Mouse (Mus musculus): ENCODE results near the gene Krt76. TPM values are rescaled to one million over a fixed set of nuclear protein-coding genes. Genes with fewer than 3 reads are reported as not detected.
A peak's percentile ranks its signal among the peaks of the same experiment; 100 is the strongest.

Krt76 gene
- total RNA-seq, 2 experiments from 2014 or later: not detected

DNA sequence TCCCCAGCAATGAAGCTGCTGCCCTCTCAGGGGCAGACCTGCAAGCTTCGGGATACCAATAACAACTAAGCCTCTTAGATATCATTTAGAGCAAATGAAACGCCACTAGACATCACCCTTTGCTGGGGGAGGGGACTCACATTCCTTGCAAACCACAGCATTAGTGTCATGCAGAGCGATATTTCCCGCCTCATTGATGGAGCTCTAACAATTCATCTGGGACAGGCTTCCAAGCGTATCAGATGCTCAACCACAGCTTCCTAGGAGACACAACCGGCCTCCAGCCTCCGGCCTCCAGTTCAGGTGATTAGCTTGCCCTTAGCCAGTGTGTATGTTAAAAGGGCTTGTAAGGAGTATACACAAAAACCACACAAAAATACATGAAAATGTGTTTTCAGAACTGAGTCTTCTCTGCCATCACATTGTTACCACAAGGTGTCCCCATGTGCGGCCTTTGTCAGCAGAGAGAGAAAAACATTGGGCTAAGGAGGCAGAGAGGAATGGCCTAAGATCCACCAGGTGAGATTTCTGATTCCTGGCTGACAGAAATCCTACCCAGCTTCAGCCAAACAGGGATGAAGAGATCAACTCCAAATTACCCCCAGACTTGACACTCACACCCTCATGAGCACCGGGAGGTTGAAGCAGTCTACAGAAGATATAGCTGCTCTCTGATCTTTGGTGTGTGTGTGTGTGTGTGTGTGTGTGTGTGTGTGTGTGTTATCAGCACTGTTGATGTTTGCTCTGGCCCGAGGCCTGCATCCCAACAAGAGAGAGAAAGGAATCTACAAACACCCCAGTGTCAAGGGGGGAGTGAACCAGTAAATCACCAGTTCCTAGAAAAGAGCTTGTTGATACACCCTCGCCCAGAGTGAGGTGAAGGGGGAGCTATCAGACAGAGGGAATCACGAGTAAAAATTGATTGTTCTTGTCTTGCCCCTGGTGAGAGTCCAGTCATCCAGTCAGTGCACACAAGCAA is 9.7 kb upstream of the Krt76 start:
- peak; percentile 49 for TF ChIP-seq CTCF (conservative IDR thresholded peaks at IDR 0.05)
- no peak overlapping the region for H3K4me3 ChIP-seq
- no peak overlapping the region for H3K27ac ChIP-seq
- no peak for DNase-seq (ENCODE audit: low spot score in 2 of 2)

DNA sequence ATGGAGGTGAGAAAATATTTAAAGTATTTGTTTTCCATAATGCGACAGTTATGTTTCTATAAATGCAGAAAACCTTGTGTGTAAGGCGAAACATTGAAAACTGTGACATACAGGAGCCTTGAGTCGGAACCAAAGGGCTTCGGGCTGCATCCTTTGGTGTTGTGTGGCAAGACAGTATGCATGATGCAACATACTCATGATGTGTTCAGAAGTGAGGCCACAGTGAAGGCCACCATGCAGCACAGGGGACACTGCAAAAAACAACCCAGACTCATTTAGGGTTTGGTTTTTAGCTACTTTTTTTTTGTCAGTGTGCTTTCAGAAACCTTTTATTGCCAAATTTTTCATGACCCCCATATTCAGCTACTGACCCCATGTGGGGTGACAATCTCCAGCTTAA is 2.5 kb upstream of the Krt76 start:
- DNase-seq (ENCODE audit: low spot score in 2 of 2): no peak
- Histone ChIP-seq H3K27ac (no peak overlapping the region), H3K4me3 (no peak overlapping the region)
- no peak for TF ChIP-seq CTCF (conservative IDR thresholded peaks at IDR 0.05)

DNA sequence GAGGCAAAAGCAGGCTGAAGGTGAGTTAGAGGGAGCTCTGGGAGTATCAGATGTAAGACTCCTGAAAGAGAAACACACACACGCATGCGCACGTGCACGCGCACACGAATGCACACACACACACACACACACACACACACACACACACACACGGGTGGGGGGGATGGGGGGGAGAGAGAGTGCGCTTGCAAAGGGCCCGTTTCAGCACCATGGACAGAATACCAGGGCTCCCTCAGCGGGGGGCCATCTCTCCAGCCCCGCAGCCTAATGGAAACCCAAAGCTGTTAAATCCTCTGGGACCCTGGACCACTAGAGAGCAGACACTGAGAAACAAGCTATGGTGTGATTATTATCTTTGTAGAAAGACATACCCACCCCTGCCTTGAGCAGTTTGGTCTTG is 12.9 kb downstream of the Krt76 start:
- no peak for DNase-seq (ENCODE audit: low spot score in 2 of 2)
- H3K4me3 ChIP-seq: no peak overlapping the region

DNA sequence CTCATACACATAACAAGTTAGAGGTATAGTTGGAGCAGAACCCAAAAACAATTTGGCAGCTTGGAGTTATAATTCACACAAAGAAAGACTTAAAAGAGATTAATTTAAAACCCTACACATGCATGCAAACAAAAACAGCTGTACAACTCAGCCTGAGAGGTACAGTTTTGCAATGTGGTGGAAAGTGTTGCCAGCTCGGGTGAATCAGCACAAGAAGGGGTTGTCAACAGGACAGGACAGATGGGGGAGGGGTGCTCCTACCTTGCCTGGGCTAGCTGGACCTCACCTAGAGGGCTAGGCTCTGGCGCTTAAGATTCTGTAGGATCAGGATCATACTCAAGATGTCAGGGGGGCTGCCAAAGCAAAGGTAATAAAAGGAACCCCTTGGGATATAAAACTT is 14.7 kb downstream of the Krt76 start:
- no peak overlapping the region for H3K27ac ChIP-seq
- DNase-seq (ENCODE audit: low spot score in 2 of 2): no peak
- no peak for TF ChIP-seq CTCF (conservative IDR thresholded peaks at IDR 0.05)
- H3K4me3 ChIP-seq: no peak overlapping the region

More for the DNA sequence above, 12.9 kb downstream of the Krt76 start:
- H3K27ac ChIP-seq: no peak overlapping the region
- no peak for TF ChIP-seq CTCF (conservative IDR thresholded peaks at IDR 0.05)

DNA sequence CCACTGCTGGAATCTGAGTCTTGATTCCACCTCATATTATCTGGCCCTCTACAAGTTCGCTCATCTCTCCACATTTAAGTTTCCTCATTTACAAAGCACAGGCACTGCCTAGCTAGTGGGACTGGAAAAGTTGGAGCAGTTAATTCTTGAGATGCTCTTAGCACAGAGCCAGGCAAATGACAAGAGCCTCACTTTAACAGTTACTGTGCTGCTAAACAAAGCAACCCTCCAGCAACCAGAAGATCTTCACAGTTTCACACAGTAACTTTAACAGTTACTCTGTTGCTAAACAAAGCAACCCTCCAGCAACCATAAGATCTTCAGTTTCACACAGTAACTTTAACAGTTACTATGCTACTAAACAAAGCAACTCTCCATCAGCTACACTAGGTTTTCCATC is 18.3 kb downstream of the Krt76 start:
- Histone ChIP-seq H3K4me3 (no peak overlapping the region), H3K27ac (no peak overlapping the region)
- no peak for DNase-seq (ENCODE audit: low spot score in 2 of 2)
- no peak for TF ChIP-seq CTCF (conservative IDR thresholded peaks at IDR 0.05)

DNA sequence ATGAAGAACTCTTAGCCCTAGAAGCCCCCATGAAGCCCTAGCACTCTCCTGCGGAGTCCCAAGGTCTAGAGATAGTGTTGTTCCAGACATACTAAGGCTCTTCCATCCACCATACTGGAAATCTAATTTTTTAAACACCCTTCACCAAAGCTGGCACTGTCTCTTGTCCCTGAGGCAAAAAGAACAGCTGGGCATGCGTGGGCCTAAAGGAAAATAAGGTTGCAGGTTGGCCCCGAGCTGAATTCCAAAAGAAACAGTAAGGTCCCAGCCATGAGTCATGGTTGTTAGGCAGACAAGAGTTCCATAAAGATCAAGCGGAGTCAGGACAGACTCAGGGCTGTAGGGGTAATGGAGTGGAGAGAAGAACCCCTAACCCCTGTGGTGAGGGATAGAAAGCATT is 19.5 kb downstream of the Krt76 start:
- no peak for TF ChIP-seq CTCF (conservative IDR thresholded peaks at IDR 0.05)
- Histone ChIP-seq H3K4me3 (no peak overlapping the region), H3K27ac (no peak overlapping the region)
- no peak for DNase-seq (ENCODE audit: low spot score in 2 of 2)

DNA sequence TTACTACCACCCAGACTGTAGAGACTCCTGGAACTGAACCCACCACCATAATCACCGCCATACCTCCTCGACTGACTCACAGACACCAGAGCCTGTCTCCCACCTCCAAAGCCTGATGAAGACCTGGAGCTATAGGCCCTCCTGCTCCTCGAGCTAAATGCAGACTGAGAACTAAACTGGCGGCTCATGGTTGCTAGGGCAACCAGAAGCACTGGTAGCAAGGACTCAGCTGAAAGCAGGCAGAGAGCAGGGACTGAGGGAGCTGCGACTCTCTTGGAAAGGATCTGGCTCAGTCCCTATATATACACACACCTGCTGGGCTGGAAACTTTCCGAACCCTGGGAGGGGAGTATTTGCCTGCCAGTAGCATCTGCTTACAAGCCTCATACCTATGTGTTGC is 23.3 kb downstream of the Krt76 start, which contains the start of gene Krt77:
TSS of gene Krt77 (minus strand) at position 275 of the 400 bp plus-strand sequence.
- peak; percentile 49 to 84 for DNase-seq (ENCODE audit: low spot score in 2 of 2)
- peak within 1 kb of the TSS; percentile 38 for H3K4me3 ChIP-seq
- H3K27ac ChIP-seq: peak within 1 kb of the TSS; percentile 83
- TF ChIP-seq CTCF (conservative IDR thresholded peaks at IDR 0.05): no peak

DNA sequence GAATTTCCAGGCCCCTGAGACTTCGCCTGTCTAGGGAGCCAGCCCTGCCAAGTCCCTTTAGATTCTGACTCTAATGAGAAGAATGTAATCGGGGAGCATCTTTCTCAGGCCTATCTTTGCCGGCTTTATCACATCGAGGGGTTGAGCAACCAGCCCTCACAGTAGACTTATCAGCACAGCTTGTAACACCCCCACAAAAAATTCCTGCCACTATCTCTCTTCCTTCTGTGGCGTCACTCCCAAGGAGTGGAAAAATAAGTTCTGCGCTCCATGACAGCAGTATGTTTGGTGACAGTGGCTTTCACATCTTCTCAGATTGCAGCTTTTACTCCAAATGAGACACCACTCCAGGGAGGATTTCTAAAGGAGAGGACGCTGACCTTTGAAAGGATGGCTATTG is 26.0 kb downstream of the Krt76 start:
- TF ChIP-seq CTCF (conservative IDR thresholded peaks at IDR 0.05): no peak
- Histone ChIP-seq H3K4me3 (0 out of 2 replicates have a peak overlapping the region, but pooled peaks have one; percentile 9), H3K27ac (peak overlapping the region; percentile 75; the same call in 1 of the 2 replicates)
- DNase-seq (ENCODE audit: low spot score in 2 of 2): peak; percentile 38 to 73

DNA sequence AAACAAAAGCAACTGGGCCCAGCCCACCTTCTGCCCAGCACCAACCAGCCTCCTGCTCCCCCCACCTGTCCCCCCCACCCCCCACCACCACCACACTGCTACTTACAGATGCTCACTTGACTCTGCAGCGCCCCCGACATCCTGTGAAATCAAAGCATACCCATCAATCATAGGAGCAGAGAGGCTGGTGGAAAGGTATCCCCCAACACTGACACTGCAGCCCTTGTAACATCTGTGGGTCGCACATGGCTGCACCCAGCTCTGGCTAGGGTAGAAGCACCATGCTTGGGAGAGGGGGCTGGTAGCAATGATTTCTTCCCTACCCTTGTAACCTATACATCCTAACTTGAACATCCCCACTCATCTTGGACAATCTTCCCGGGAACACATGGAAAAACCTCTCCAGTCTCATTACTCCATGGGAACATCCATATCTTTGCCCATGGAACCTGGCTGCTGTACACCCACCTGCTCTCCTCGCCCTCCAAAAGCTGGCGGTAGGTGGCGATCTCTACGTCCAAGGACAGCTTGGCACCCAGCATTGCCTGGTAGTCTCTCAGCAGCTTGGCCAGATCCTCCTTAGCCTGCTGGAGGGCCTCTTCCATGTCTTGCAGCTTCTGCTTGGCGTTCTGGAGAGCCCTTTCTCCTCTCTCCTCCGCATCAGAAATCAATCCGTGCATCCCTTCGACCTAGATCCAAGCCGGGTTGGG is 32.1 kb downstream of the Krt76 start:
- H3K4me3 ChIP-seq: no peak overlapping the region
- H3K27ac ChIP-seq: peak overlapping the region; percentile 73; the same call in 1 of the 2 replicates
- DNase-seq (ENCODE audit: low spot score in 2 of 2): no peak
- peak; percentile 43 for TF ChIP-seq CTCF (conservative IDR thresholded peaks at IDR 0.05)

DNA sequence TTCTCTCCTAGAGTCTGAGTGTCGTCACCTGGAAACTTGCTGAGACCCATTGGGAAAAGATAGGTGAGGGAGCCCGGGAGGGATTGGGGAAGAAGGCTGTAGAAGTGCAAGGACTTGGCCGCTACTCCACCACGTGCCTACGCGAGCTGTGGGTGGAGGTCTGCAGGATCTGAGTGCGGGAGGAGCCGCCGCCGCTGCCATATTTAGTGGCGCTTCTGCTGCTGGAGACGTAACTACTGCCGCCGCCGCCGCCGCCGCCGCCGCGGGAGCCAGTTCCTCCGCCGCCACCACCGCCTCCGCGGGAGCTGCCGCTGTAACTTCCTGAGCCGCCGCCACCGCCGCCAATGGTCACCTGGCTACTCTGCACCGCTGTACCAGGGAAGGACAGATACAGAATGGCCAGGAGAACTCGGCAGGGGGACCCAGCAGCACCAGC is 33.0 kb downstream of the Krt76 start:
- TF ChIP-seq CTCF (conservative IDR thresholded peaks at IDR 0.05): no peak
- H3K27ac ChIP-seq: peak overlapping the region; percentile 73
- peak in 1 of 2 experiments; percentile 46 for DNase-seq (ENCODE audit: low spot score in 2 of 2)
- H3K4me3 ChIP-seq: peak overlapping the region; percentile 52

DNA sequence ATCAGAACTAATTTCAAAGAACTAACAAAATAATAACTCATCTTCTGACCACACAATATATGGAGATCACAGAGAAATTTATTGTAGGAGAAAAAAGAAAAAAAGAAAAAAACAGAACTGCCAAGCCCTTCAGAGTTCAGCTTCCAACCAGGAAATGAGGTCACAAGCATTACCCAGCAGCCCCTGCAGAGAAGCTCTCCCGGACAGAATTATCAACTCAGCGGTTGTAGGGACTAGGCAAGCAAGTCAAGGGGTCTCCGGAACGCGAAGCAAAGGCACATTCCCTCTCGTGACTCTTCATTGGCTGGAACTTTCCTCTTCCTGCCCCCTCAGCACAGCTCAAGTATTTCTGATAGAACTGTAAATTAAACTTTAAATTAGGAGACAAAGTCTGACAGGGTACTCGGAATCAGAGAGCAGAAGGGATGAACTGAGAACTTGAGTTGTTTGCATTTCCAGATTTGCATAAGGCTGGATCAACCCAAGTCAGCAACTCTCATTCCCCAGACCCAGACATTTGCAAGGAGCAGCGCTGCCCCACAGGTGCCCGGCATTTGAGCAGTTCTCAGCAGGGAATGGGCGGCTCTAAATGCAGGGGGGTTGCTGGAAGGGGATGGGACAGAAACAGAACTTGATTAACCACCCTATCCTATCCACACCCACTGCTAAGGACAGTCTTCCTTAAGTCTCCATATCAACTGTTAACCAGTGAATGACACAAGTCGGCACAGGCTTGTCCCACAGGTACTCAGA is 33.9 kb downstream of the Krt76 start:
- no peak for DNase-seq (ENCODE audit: low spot score in 2 of 2)
- TF ChIP-seq CTCF (conservative IDR thresholded peaks at IDR 0.05): no peak
- Histone ChIP-seq H3K4me3 (no peak overlapping the region), H3K27ac (no peak overlapping the region)

DNA sequence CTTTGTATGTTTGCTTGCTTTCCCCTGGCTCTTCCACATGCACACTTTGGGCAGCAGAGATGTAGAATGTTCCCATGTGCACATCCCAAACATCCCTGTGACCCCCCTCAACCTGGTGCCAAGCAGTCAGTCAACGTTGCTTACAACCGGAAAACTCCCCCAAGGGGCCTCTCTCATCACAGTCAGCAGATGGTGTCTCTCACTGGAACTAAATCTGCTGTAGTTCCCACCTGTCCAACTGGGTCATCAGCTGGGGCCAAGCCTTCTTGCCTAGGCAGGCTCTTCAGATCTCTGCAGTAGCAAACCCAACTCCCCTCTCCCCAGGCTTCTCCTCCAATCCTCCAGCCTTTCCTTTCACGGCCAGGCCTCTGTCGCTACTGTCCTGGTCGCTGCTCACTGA is 36.0 kb downstream of the Krt76 start:
- H3K27ac ChIP-seq: no peak overlapping the region
- no peak overlapping the region for H3K4me3 ChIP-seq
- TF ChIP-seq CTCF (conservative IDR thresholded peaks at IDR 0.05): no peak
- DNase-seq (ENCODE audit: low spot score in 2 of 2): no peak
